Comparison of ENCODE assay signal across 26 mouse cellular contexts in the genomic region with DNA sequence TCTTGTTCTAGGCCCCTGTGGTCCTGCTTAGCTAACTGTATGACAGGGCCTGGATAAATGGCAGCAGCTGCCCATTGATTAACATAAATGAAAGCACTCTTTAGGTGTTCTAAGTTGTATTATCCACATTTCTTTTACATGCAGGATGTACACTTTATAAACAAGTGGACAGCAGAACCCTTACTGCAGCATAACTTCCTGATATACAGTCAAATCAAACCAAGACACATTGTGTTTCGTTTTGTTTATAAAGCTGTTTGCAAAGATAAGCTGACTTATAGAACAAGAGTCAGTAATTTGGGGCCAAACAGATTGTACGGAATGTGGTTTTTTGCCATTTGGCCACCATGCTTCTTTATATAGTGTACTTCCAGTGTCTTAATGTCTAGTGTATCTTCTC. TPM values are rescaled to one million over a fixed set of nuclear protein-coding genes. Genes with fewer than 3 reads are reported as not detected.
DNase-seq lines count a peak whose midpoint lies in the region; ATAC-seq and TF ChIP-seq lines count a peak whose summit lies in the region.
"Had no signal": no experiment of that assay in that cellular context is flagged by ENCODE, and none has a peak within 500 bp of the region (broad histone marks: within the 10 kb centered on the region; RNA-seq: fewer than 3 reads in every experiment).

No protein-coding gene starts in this region.

- no peak for TF ChIP-seq CTCF in lung, embryonic 14.5 days (IDR thresholded peaks at IDR 0.05; ENCODE audit: low read depth)
- TF ChIP-seq CTCF in MEL (IDR thresholded peaks at IDR 0.05 in 2 of 3, conservative IDR thresholded peaks at IDR 0.05 in 1 of 3; ENCODE audit: control insufficient read depth in 1 of 3, insufficient read depth in 1 of 3, low read depth in 2 of 3, low read length in 3 of 3, poor library complexity in 1 of 3, severe bottlenecking in 1 of 3), result no peak
- TF ChIP-seq CTCF in layer of hippocampus, adult 2 months (conservative IDR thresholded peaks at IDR 0.05), result no peak

- no peaks in the 10 kb centered on the region for H3K4me1 ChIP-seq in lung, embryonic 14.5 days (ENCODE audit: insufficient read depth)
- H3K4me1 ChIP-seq in MEL (ENCODE audit: control insufficient read depth in 1 of 2, insufficient read depth in 2 of 2, low read length in 2 of 2), result no peaks in the 10 kb centered on the region
- H3K4me1 ChIP-seq: embryonic facial prominence, embryonic 15.5 days; forebrain, embryonic 10.5 days; heart, embryonic 12.5 days; hindbrain, embryonic 10.5 days had no signal

- H3K4me3 ChIP-seq in lung, embryonic 14.5 days (ENCODE audit: low read depth, low read length), result no peak overlapping the region
- no peak overlapping the region for H3K4me3 ChIP-seq in MEL (ENCODE audit: control insufficient read depth in 1 of 2, insufficient read depth in 1 of 2, low read depth in 2 of 2, low read length in 2 of 2)
- no peak overlapping the region for H3K4me3 ChIP-seq in layer of hippocampus, adult 2 months
- H3K4me3 ChIP-seq: embryonic facial prominence, embryonic 15.5 days; erythroblast, embryonic 14.5 days; forebrain, embryonic 10.5 days; gastrocnemius, adult 2 months; heart, embryonic 12.5 days; hindbrain, embryonic 10.5 days had no signal

- no peaks in the 10 kb centered on the region for H3K36me3 ChIP-seq in lung, embryonic 14.5 days (ENCODE audit: insufficient read depth)
- no peaks in the 10 kb centered on the region for H3K36me3 ChIP-seq in MEL (ENCODE audit: control insufficient read depth in 1 of 2, insufficient read depth in 2 of 2, low read length in 2 of 2)
- H3K36me3 ChIP-seq: embryonic facial prominence, embryonic 15.5 days; forebrain, embryonic 10.5 days; heart, embryonic 12.5 days; hindbrain, embryonic 10.5 days had no signal

- H3K9ac ChIP-seq in lung, embryonic 14.5 days, result no peak overlapping the region
- H3K9ac ChIP-seq in MEL (ENCODE audit: control insufficient read depth, low read depth, low read length, poor library complexity, severe bottlenecking), result no peak overlapping the region
- H3K9ac ChIP-seq: embryonic facial prominence, embryonic 15.5 days; heart, embryonic 12.5 days; hindbrain, embryonic 14.5 days had no signal

- 48% methylated on average over 2 of the region's 2 CpGs for WGBS in lung, embryonic 14.5 days

- no peak overlapping the region for H3K4me2 ChIP-seq in lung, embryonic 14.5 days
- H3K4me2 ChIP-seq: embryonic facial prominence, embryonic 15.5 days; heart, embryonic 12.5 days; hindbrain, embryonic 14.5 days had no signal

- TF ChIP-seq POLR2A in MEL (IDR thresholded peaks at IDR 0.05; ENCODE audit: control insufficient read depth in 1 of 2, insufficient read depth in 1 of 2, low read depth in 1 of 2, low read length in 2 of 2, poor library complexity in 1 of 2), result no peak

- no peak for ATAC-seq in lung, embryonic 14.5 days (ENCODE audit: insufficient read depth)
- ATAC-seq: CD4-positive, CD25-positive, alpha-beta regulatory T cell, adult 4 months; forebrain, embryonic 14.5 days had no signal

- TF ChIP-seq RAD21 in MEL (IDR thresholded peaks at IDR 0.05; ENCODE audit: low read depth, low read length), result no peak

- H3K9me3 ChIP-seq in lung, embryonic 14.5 days (ENCODE audit: low read depth, low read length), result no peaks in the 10 kb centered on the region
- H3K9me3 ChIP-seq in MEL (replicated peaks; ENCODE audit: insufficient read depth, low read length), result no peaks in the 10 kb centered on the region
- H3K9me3 ChIP-seq: embryonic facial prominence, embryonic 15.5 days; forebrain, embryonic 10.5 days; heart, embryonic 12.5 days; hindbrain, embryonic 10.5 days had no signal

- no peak overlapping the region for H3K27ac ChIP-seq in lung, embryonic 14.5 days (ENCODE audit: low read depth)
- no peak overlapping the region for H3K27ac ChIP-seq in MEL (ENCODE audit: control insufficient read depth, low read depth, low read length)
- H3K27ac ChIP-seq in layer of hippocampus, adult 2 months, result no peak overlapping the region
- H3K27ac ChIP-seq: embryonic facial prominence, embryonic 15.5 days; forebrain, embryonic 10.5 days; gastrocnemius, adult 2 months; hindbrain, embryonic 10.5 days; hindbrain, embryonic 14.5 days had no signal

- H3K27me3 ChIP-seq in lung, embryonic 14.5 days (ENCODE audit: insufficient read depth, low read length), result no peaks in the 10 kb centered on the region
- H3K27me3 ChIP-seq in MEL (ENCODE audit: control insufficient read depth in 1 of 2, insufficient read depth in 2 of 2, low read length in 2 of 2), result no peaks in the 10 kb centered on the region
- H3K27me3 ChIP-seq: embryonic facial prominence, embryonic 15.5 days; heart, embryonic 12.5 days had no signal

- peak in 1 of 2 experiments; percentile 40; a peak in 2 of 4 replicates for TF ChIP-seq EP300 in MEL (IDR thresholded peaks at IDR 0.05; ENCODE audit: low read depth in 1 of 2, low read length in 2 of 2)

- DNase-seq in lung, embryonic 14.5 days, result peak; percentile 31
- no peak for DNase-seq in lung, postnatal 14 days
- peak; percentile 17 for DNase-seq in MEL (ENCODE audit: low read depth, low spot score)
- DNase-seq in c-Kit-positive CD71-positive TER-119-positive erythroid progenitor cells, embryonic 14.5 days (ENCODE audit: low spot score), result peak; percentile 20
- no peak for DNase-seq in layer of hippocampus, adult 2 months (ENCODE audit: low spot score in 2 of 2)
- DNase-seq in urinary bladder, postnatal 25 days (ENCODE audit: low spot score), result no peak
- DNase-seq in adrenal gland, adult 8-10 months, result no peak
- DNase-seq: adrenal gland, adult 2 months; adrenal gland, postnatal 36 days; B cell, adult 2 months; cerebellum, adult 18-20 months; cerebellum, postnatal 10 days; embryo, embryonic 11 days; gastrocnemius, adult 2 months; gastrocnemius, postnatal 25 days had no signal

- H3K79me2 ChIP-seq in MEL (ENCODE audit: control insufficient read depth, insufficient read depth, low read length, poor library complexity), result no peaks in the 10 kb centered on the region

TF ChIP-seq in MEL, 35 proteins besides CTCF, POLR2A, EP300 and RAD21:
- TF ChIP-seq ZMIZ1 (IDR thresholded peaks at IDR 0.05; ENCODE audit: low read depth, low read length) (no peak), TAL1 (IDR thresholded peaks at IDR 0.05; ENCODE audit: low read length) (peak; percentile 65), TCF12 (IDR thresholded peaks at IDR 0.05; ENCODE audit: low read depth, low read length) (peak; percentile 47; the same call in 1 of the 2 replicates), BHLHE40 (IDR thresholded peaks at IDR 0.05; ENCODE audit: borderline replicate concordance, low read depth, low read length) (no peak), GATA1 (IDR thresholded peaks at IDR 0.05; ENCODE audit: low read depth, low read length) (0 out of 2 replicates have a peak, but pooled peaks have one; percentile 30)

RNA-seq across cellular contexts. Expression of gene Arx, which starts 33.7 kb away (rescaled TPM):
- polyA plus RNA-seq in lung, embryonic 14.5 days (2014; fragmentation: Nextera tagmentation; extraction: Ambion mirVana), result not detected in 2 replicates
- not detected in 2 replicates for total RNA-seq in MEL (2012; rRNA removed)
- polyA plus RNA-seq in MEL (2012; ENCODE audit: insufficient read depth in 1 of 2, insufficient read length in 2 of 2, low read depth in 1 of 2, low replicate concordance in 2 of 2, missing spikeins in 1 of 2), result not detected
- total RNA-seq in layer of hippocampus, adult 2 months (2021), result 10 to 100 TPM; 18.3 to 19.3 TPM
- 1 to 10 TPM in 1 of 4 experiments, under 1 TPM in 3; 0.22 to 3.2 (median 0.59) TPM for total RNA-seq in adrenal gland, adult 8-10 months (2022)
- total RNA-seq: granulocyte monocyte progenitor cell, adult 5-6 weeks; heart, adult 8-10 months had no signal
- polyA plus RNA-seq: CD4-positive, CD25-positive, alpha-beta regulatory T cell, adult 4 months; erythroblast, embryonic 14.5 days; heart, embryonic 16.5 days had no signal

Comparison
In these comparisons a context has a peak if more than half of its experiments do, and no peak if none do; other contexts are left out.
1. DNase-seq: peak in lung, embryonic 14.5 days (single experiment), MEL (single experiment) and c-Kit-positive CD71-positive TER-119-positive erythroid progenitor cells, embryonic 14.5 days (single experiment); none in lung, postnatal 14 days (single experiment), layer of hippocampus, adult 2 months (0 of 2), urinary bladder, postnatal 25 days (single experiment) and adrenal gland, adult 8-10 months (single experiment).
2. RNA of gene Arx, which starts 33.7 kb away (total RNA-seq): 18.3 to 19.3 TPM in layer of hippocampus, adult 2 months; 0.22 to 3.2 TPM in adrenal gland, adult 8-10 months and not detected in MEL; every median in the first group is over 4 times any median in the second.